Mouse (Mus musculus): Measurements from ENCODE around the gene 4933407L21Rik. TPM values are rescaled to one million over a fixed set of nuclear protein-coding genes. Genes with fewer than 3 reads are reported as not detected.

The 4933407L21Rik gene
- polyA plus RNA-seq (2015; fragmentation: Nextera tagmentation; extraction: Ambion mirVana) = 0.19 TPM in 1 of 2 replicates, not detected in the other

GRCm38 (mm10) chr1:85928057-85928687 is at the start of gene 4933407L21Rik:
TSS of gene 4933407L21Rik (plus strand) at chr1:85928483.
- Histone ChIP-seq H3K4me2 (no peak within 1 kb of the TSS), H3K9me3 (no peaks in the 10 kb centered on the region), H3K4me3 (no peak within 1 kb of the TSS), H3K9ac (peak within 1 kb of the TSS; percentile 30; the same call in 1 of the 2 replicates), H3K27me3 (replicated peaks) (no peaks in the 10 kb centered on the region), H3K27ac (replicated peaks) (no peak within 1 kb of the TSS), H3K36me3 (no peaks in the 10 kb centered on the region), H3K4me1 (peaks cover 22% of the 10 kb centered on the region)
- ATAC-seq (ENCODE audit: extremely low read depth, insufficient number of reproducible peaks, low FRiP score, low TSS enrichment) = no peak
- WGBS = 56% methylated on average over 4 of the region's 4 CpGs

- H3K27ac ChIP-seq (replicated peaks) = no peak overlapping the region
- ATAC-seq (ENCODE audit: extremely low read depth, insufficient number of reproducible peaks, low FRiP score, low TSS enrichment) = no peak
- peaks cover 52% of the 10 kb centered on the region for H3K9me3 ChIP-seq
- H3K9ac ChIP-seq = no peak overlapping the region
- H3K4me3 ChIP-seq = no peak overlapping the region
- H3K4me2 ChIP-seq = no peak overlapping the region
- 87% methylated on average over 12 of the region's 12 CpGs for WGBS
- no peaks in the 10 kb centered on the region for H3K27me3 ChIP-seq (replicated peaks)
- no peaks in the 10 kb centered on the region for H3K36me3 ChIP-seq
- no peaks in the 10 kb centered on the region for H3K4me1 ChIP-seq
These were observed 46.3 kb upstream of the 4933407L21Rik start for GRCm38 (mm10) chr1:85882003-85882402.

- Histone ChIP-seq H3K4me1 (no peaks in the 10 kb centered on the region), H3K9me3 (peaks cover 9% of the 10 kb centered on the region), H3K9ac (no peak overlapping the region), H3K36me3 (no peaks in the 10 kb centered on the region), H3K27ac (replicated peaks) (no peak overlapping the region), H3K27me3 (replicated peaks) (no peaks in the 10 kb centered on the region), H3K4me3 (no peak overlapping the region), H3K4me2 (no peak overlapping the region)
- ATAC-seq (ENCODE audit: extremely low read depth, insufficient number of reproducible peaks, low FRiP score, low TSS enrichment) = no peak
- WGBS = 72% methylated on average over 7 of the region's 7 CpGs
These were observed 41.1 kb upstream of the 4933407L21Rik start for GRCm38 (mm10) chr1:85887221-85887620.

DNA sequence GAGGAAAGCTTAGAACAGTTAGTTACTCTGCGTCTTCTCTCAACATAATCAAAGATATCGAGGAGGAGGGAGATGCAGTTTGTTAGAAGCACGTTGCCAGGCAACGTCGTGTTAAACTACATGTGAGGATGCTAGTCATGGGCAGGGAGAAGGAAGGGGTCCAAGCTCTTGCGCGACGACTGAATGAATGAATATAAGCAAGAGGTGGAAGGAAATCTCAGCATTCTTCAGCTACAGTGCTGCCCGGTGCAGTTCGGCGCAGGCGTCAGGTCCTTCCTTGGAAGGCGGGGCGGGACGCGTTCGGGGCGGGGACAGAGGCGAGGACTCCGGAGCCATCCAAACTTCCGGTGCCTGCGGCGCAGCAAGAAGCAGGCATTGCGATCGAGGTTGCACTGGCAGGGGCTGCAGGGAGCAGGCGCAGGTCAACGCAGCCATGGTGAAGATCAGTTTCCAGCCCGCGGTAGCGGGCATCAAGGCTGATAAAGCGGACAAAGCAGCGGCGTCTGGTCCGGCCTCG is 34.0 kb upstream of the 4933407L21Rik start, which contains the start of gene Itm2c:
TSS of gene Itm2c (plus strand) at position 51 of the 517 bp plus-strand sequence.
- H3K4me3 ChIP-seq = peak within 1 kb of the TSS; percentile 94
- H3K4me2 ChIP-seq = peak within 1 kb of the TSS; percentile 86
- H3K36me3 ChIP-seq = no peaks in the 10 kb centered on the region; the same call in 1 of the 2 replicates
- H3K4me1 ChIP-seq = peaks cover 46% of the 10 kb centered on the region
- H3K27me3 ChIP-seq (replicated peaks) = no peaks in the 10 kb centered on the region
- 0 out of 2 replicates have a peak, but pooled peaks have one; percentile 35 for ATAC-seq (ENCODE audit: extremely low read depth, insufficient number of reproducible peaks, low FRiP score, low TSS enrichment)
- WGBS = under 1% methylated on average over 35 of the region's 35 CpGs
- H3K27ac ChIP-seq (replicated peaks) = peak within 1 kb of the TSS; percentile 90
- H3K9me3 ChIP-seq = no peaks in the 10 kb centered on the region
- peak within 1 kb of the TSS; percentile 95 for H3K9ac ChIP-seq

GRCm38 (mm10) chr1:85894748-85895360 is 33.4 kb upstream of the 4933407L21Rik start:
- under 1% methylated on average over 30 of the region's 30 CpGs for WGBS
- peak overlapping the region; percentile 95 for H3K9ac ChIP-seq
- no peaks in the 10 kb centered on the region; the same call in 1 of the 2 replicates for H3K36me3 ChIP-seq
- no peaks in the 10 kb centered on the region for H3K27me3 ChIP-seq (replicated peaks)
- peak overlapping the region; percentile 94 for H3K4me3 ChIP-seq
- no peak for ATAC-seq (ENCODE audit: extremely low read depth, insufficient number of reproducible peaks, low FRiP score, low TSS enrichment)
- peak overlapping the region; percentile 90 for H3K27ac ChIP-seq (replicated peaks)
- peak overlapping the region; percentile 86 for H3K4me2 ChIP-seq
- no peaks in the 10 kb centered on the region for H3K9me3 ChIP-seq
- H3K4me1 ChIP-seq = peaks cover 52% of the 10 kb centered on the region

DNA sequence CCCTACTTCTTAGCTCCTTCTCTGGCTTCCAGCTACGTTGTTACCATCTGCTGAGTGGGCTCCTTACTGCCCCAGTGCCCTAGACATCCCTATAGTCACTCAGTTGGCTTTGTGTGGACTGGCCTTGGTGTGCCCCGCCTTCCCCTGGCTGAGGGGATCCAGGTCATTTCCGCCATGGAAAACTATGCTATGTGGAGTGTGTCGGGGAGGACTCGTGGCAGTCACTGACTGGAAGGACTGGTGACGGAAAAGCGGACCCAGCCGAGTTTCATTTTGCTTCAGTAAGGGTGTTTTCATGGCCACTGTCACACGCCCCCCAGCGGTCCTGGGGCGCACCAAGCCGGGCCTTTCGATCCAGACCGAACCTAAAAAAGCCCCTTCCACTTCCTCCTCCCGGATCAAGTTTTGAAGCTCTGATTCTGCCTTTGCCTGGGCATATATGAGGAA is 32.9 kb upstream of the 4933407L21Rik start:
- H3K9me3 ChIP-seq = no peaks in the 10 kb centered on the region
- H3K27me3 ChIP-seq (replicated peaks) = no peaks in the 10 kb centered on the region
- peak overlapping the region; percentile 90 for H3K27ac ChIP-seq (replicated peaks)
- H3K4me3 ChIP-seq = peak overlapping the region; percentile 94
- peak; percentile 41; the same call in 1 of the 2 replicates for ATAC-seq (ENCODE audit: extremely low read depth, insufficient number of reproducible peaks, low FRiP score, low TSS enrichment)
- 6% methylated on average over 15 of the region's 15 CpGs for WGBS
- no peaks in the 10 kb centered on the region; the same call in 1 of the 2 replicates for H3K36me3 ChIP-seq
- peak overlapping the region; percentile 86 for H3K4me2 ChIP-seq
- H3K4me1 ChIP-seq = peaks cover 58% of the 10 kb centered on the region
- H3K9ac ChIP-seq = peak overlapping the region; percentile 95

DNA sequence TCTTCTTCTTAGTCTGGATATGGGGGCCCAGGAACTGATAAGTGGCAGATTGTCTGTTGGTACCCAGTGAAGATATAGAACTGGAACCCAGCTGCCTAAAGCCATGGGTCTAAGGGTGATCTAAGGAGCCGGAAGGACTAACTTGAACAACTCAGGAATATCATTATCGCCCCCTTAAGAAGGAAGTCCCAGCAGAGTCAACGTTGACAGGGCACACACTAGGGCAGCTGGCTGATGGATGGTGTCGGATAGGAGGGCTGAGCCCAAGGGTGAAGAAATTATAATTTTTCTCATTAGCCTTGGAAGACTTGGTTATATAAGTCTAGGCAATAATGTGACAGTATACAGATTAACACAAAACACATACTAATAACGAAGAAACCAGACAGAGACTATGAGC is 32.2 kb upstream of the 4933407L21Rik start:
- no peak for ATAC-seq (ENCODE audit: extremely low read depth, insufficient number of reproducible peaks, low FRiP score, low TSS enrichment)
- peak overlapping the region; percentile 95 for H3K9ac ChIP-seq
- no peaks in the 10 kb centered on the region for H3K9me3 ChIP-seq

DNA sequence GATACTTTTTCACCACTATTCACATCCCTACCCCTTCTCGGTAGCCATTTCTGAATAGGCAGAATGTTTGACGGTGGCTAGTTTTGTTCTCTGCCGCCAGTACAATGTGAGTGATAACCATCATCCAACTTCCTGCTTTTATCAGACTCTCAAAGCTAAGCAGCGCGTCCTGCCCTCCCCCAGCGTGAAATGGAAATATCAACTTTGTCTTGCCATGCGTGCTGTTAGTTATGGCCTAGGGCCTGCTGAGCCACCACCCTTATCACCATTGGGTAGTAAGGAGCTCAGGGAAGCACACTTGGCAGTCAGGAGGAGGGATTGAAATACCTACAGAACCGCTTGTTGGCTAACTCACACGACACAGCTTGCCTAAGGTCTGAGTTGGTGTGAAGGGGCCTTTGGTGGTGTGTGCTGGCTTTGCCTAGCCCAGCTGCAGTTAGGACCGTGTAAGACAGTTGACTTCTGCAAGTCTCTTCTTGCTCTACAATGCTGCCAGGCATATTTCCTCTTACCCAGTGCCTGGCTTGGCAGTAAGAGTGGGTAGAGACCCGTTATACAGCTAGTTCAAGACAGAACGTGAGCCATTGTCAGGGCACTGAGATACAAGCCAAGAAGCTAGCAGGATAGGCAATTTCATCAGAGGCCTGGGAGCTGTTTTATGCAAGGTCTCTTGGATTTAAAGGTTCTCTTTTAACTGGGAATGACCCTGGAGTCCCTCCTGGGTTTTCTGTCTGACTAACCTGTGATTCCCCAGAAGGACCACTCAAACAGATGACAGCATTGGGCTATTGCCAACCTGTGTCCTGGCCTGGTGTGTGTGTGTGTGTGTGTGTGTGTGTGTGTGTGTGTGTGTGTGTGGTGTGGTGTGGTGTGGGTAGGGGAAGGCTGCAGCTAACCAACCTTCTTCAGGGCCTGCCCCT is 31.2 kb upstream of the 4933407L21Rik start:
- Histone ChIP-seq H3K27me3 (replicated peaks) (no peaks in the 10 kb centered on the region), H3K4me1 (peaks cover 74% of the 10 kb centered on the region), H3K27ac (replicated peaks) (peak overlapping the region; percentile 90), H3K4me2 (peak overlapping the region; percentile 86), H3K9me3 (no peaks in the 10 kb centered on the region), H3K9ac (peak overlapping the region; percentile 95), H3K4me3 (peak overlapping the region; percentile 94), H3K36me3 (no peaks in the 10 kb centered on the region; the same call in 1 of the 2 replicates)
- WGBS = 41% methylated on average over 12 of the region's 12 CpGs
- no peak for ATAC-seq (ENCODE audit: extremely low read depth, insufficient number of reproducible peaks, low FRiP score, low TSS enrichment)

More for the DNA sequence above, 32.2 kb upstream of the 4933407L21Rik start:
- Histone ChIP-seq H3K4me2 (peak overlapping the region; percentile 86), H3K36me3 (no peaks in the 10 kb centered on the region; the same call in 1 of the 2 replicates), H3K27ac (replicated peaks) (peak overlapping the region; percentile 90), H3K4me1 (peaks cover 65% of the 10 kb centered on the region), H3K4me3 (peak overlapping the region; percentile 94), H3K27me3 (replicated peaks) (no peaks in the 10 kb centered on the region)
- WGBS = 77% methylated on average over 5 of the region's 5 CpGs

DNA sequence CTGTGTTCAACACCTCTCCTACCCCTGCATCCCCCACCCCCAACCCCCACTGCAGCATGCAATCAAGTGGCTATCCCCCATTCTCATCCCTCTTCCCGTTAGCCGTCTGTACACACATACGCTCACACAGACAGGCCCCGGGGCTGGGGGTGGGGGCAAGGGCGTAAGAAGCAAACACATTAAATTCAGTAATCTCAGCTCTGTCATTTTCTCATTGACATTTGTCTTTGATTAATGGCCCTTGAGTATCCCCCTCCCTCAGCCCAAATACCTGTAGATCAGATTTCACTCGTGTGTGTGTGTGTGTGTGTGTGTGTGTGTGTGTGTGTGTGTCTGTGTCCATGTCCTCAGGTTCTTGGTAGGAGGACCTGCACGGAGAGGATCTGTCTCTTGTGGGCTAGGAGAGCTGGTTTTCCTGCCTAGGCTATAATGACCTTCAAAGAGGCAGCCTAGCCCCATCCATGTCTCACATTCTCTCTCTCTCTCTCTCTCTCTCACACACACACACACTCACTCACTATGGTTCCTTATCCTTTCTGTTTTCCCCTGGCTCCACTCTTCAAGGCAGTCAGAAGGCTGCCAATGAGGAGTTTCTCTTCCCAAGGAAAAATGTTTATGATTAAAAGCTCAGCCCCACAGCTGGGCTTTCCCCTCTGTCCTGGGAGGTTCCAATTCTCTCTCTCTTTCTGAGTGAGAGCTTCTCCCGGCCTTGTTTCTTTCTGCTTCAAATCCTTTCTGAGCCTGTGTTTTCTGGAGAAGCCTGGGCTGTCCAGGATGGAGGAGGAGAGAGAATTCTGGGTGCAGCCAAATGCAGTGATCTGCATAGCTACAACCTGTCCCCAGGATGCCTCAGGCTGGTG is 30.2 kb upstream of the 4933407L21Rik start:
- peaks cover 6% of the 10 kb centered on the region for H3K36me3 ChIP-seq
- no peaks in the 10 kb centered on the region for H3K9me3 ChIP-seq
- peak overlapping the region; percentile 90 for H3K27ac ChIP-seq (replicated peaks)
- no peaks in the 10 kb centered on the region for H3K27me3 ChIP-seq (replicated peaks)
- H3K4me1 ChIP-seq = peaks cover 85% of the 10 kb centered on the region
- ATAC-seq (ENCODE audit: extremely low read depth, insufficient number of reproducible peaks, low FRiP score, low TSS enrichment) = no peak
- WGBS = 46% methylated on average over 8 of the region's 8 CpGs
- H3K4me2 ChIP-seq = peak overlapping the region; percentile 86
- H3K4me3 ChIP-seq = no peak overlapping the region
- H3K9ac ChIP-seq = peak overlapping the region; percentile 95

DNA sequence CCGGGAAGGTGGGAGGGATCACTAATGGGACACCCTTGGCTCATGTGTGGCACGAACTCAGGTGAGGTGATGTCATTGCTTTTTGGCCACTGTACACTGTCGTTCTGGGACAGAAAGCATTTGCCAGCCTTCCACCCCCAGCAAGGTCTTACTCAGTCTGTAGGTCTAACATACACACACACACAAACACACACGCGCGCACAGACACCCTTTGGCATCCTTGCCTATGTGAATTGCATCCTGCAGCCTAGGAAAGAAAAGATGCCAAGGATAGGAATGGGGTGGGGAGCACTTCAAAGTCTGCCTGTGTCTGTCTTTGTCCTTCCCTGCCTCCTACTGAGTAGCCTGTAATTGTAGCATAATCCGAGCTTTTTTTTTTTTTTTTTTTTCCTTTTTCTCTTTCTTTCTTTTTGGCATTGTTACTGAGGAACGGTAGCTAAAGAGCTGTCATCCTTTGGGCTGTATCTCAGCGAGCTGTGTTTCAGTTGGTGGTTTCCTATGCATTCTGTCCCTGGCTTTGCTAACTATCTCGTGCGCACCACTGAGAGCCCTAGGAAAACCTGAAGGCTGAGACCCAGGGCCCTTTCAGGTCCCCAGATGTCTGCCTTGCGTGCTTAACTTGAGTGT is 29.4 kb upstream of the 4933407L21Rik start:
- Histone ChIP-seq H3K36me3 (peaks cover 14% of the 10 kb centered on the region), H3K4me3 (no peak overlapping the region), H3K27ac (replicated peaks) (peak overlapping the region; percentile 90), H3K4me2 (peak overlapping the region; percentile 86), H3K27me3 (replicated peaks) (no peaks in the 10 kb centered on the region), H3K9ac (peak overlapping the region; percentile 95), H3K9me3 (no peaks in the 10 kb centered on the region), H3K4me1 (peaks cover 84% of the 10 kb centered on the region)
- ATAC-seq (ENCODE audit: extremely low read depth, insufficient number of reproducible peaks, low FRiP score, low TSS enrichment) = no peak
- 59% methylated on average over 12 of the region's 12 CpGs for WGBS
